Mouse (Mus musculus) heart, embryonic 15.5 days (tissue): ENCODE measurements around the gene Gm10053. TPM values are rescaled to one million over a fixed set of nuclear protein-coding genes. Genes with fewer than 3 reads are reported as not detected.
A peak's percentile ranks its signal among the peaks of the same experiment; 100 is the strongest.

Experiments used
- ATAC-seq: fragments of 200-750 bp; cut with Nextera tagmentation; replicated peaks from 2 replicates; pipeline ENCODE4 v1.8.0; 2017; ENCODE audit warnings: low read depth, moderate TSS enrichment; ENCODE audit not compliant: insufficient number of reproducible peaks, insufficient read depth, low FRiP score
- H3K27ac ChIP-seq: fragments of 300-500 bp; sonication (generic); 2 replicates; pipeline ENCODE4 v1.5.1; 2015; ENCODE audit warnings: mild to moderate bottlenecking, inconsistent platforms
- H3K27me3 ChIP-seq: fragments of 300-500 bp; sonication (generic); 2 replicates; pipeline ENCODE4 v1.6.1; 2015; ENCODE audit warnings: inconsistent platforms
- H3K36me3 ChIP-seq: fragments of 300-500 bp; sonication (generic); 2 replicates; pipeline ENCODE4 v1.6.1; 2015; ENCODE audit warnings: mild to moderate bottlenecking, inconsistent platforms
- H3K4me1 ChIP-seq: fragments of 300-500 bp; sonication (generic); replicated peaks from 2 replicates; pipeline ENCODE4 v1.6.1; 2015; ENCODE audit warnings: inconsistent platforms
- H3K4me2 ChIP-seq: fragments of 300-500 bp; sonication (generic); 2 replicates; pipeline ENCODE4 v1.6.1; 2015; ENCODE audit warnings: inconsistent platforms, mild to moderate bottlenecking, moderate library complexity
- H3K4me3 ChIP-seq: fragments of 300-500 bp; sonication (generic); 2 replicates; pipeline ENCODE4 v1.5.1; 2015; ENCODE audit warnings: mild to moderate bottlenecking, inconsistent platforms
- H3K9ac ChIP-seq: fragments of 300-500 bp; sonication (generic); 2 replicates; pipeline ENCODE4 v1.6.1; 2015; ENCODE audit warnings: mild to moderate bottlenecking, inconsistent platforms
- H3K9me3 ChIP-seq: fragments of 300-500 bp; sonication (generic); replicated peaks from 2 replicates; pipeline ENCODE4 v1.6.1; 2016; ENCODE audit warnings: inconsistent platforms
- WGBS: fragments of 180-500 bp; shearing (Covaris S2); methylation state at CpG from one replicate; pipeline ENCODE4 v1.1.7; 2015; ENCODE audit warnings: mixed read lengths; 5-methylcytosine and 5-hydroxymethylcytosine counted together
- polyA plus RNA-seq: library from polyadenylated mRNA; unstranded; fragments of >200 nt; fragmentation: Nextera tagmentation; extraction: Ambion mirVana; gene quantifications from 2 replicates; pipeline ENCODE4 v1.2.1, GENCODE M21; 2015

The Gm10053 gene
- polyA plus RNA-seq, 1 experiment from 2014 or later = 775 TPM

DNA sequence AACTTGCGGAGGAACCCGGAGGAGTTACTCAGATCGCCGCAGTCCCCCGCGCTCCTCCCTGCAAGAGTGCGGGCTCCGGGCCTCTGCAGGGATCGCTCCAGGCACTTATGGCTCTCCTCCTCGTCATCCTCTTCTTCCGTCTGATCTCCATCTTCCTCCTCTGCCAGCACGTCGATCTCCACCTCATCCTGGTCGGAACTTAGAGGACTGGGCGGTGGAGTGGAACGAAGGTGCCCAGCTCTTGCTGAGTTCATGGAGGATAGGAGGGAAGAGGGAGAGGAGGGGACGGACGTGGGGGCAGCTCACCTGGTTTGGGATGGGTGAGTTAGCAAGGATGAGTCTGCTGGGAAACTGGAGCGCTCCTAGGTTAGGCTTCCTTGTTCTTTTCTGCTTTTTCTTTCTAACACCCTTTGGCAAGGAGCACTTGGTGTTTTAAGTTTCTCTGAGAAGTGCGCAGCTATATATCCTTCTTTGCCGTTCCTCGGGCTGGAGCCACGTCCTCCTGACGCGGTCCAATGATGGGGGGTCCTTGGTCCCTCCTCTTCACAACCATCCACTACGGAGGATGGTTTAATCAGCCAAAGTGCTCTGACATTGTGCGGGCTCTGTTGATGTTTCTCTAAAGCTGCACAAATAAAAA is 25.2 kb downstream of the Gm10053 start, which contains the start of gene Foxd4:
Foxd4 (minus strand) TSS at position 617 of the 640 bp plus-strand sequence.
- Histone ChIP-seq H3K4me2 (peak within 1 kb of the TSS; percentile 82), H3K9me3 (no peaks in the 10 kb centered on the region), H3K27ac (no peak within 1 kb of the TSS), H3K9ac (no peak within 1 kb of the TSS), H3K4me3 (peak within 1 kb of the TSS; percentile 47), H3K27me3 (peaks cover 90% of the 10 kb centered on the region), H3K4me1 (peaks cover 29% of the 10 kb centered on the region), H3K36me3 (no peaks in the 10 kb centered on the region)
- ATAC-seq = no peak
- 2% methylated on average over 27 of the region's 27 CpGs for WGBS

DNA sequence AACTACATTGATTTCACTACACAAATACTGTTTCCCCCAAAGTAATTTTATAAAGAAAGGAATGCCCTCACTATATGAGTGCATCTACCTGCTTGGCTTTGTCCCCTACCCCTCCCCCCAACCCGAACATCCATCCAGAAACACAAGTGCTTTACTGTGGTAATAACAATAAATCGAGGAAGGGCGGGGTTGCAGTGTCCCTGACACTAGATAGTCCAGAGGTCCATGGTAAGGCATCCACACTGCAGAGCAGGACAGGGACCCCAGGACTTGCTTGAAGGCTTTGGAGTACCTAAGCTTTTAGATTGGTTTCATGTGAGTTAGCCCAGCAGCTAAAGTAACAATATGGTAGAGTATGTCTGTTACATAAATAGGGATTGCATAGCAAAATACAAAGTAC is 26.2 kb downstream of the Gm10053 start:
- WGBS = 11% methylated on average over 3 of the region's 3 CpGs
- H3K4me3 ChIP-seq = no peak overlapping the region
- H3K9ac ChIP-seq = no peak overlapping the region
- H3K36me3 ChIP-seq = no peaks in the 10 kb centered on the region
- H3K9me3 ChIP-seq = no peaks in the 10 kb centered on the region
- no peak for ATAC-seq
- no peak overlapping the region for H3K4me2 ChIP-seq
- H3K27ac ChIP-seq = no peak overlapping the region
- peaks cover 87% of the 10 kb centered on the region for H3K27me3 ChIP-seq
- H3K4me1 ChIP-seq = peaks cover 29% of the 10 kb centered on the region

DNA sequence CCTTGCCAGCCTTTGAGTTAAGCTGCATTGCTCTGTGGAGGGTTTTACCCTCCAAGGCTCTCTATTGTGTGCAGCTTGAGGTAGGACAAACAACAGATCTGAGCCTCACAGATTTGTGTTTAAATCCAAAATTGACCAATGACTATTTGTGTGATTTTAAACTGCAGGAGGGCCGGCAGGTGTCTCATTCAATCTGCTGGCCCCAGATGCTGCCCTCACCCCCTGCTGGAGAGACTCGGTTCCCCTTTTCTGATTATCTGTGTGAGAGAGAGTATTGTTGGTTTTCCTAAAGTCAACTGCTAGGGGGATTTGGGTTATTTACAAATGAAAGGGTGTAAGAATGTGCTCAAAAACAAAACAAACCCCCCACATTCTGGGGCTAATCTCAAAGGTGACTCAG is 26.8 kb downstream of the Gm10053 start:
- Histone ChIP-seq H3K9me3 (no peaks in the 10 kb centered on the region), H3K4me1 (peaks cover 26% of the 10 kb centered on the region), H3K9ac (no peak overlapping the region), H3K27ac (no peak overlapping the region), H3K4me3 (no peak overlapping the region), H3K27me3 (peaks cover 81% of the 10 kb centered on the region), H3K4me2 (no peak overlapping the region), H3K36me3 (no peaks in the 10 kb centered on the region)
- ATAC-seq = no peak
- 3% methylated on average over 2 of the region's 2 CpGs for WGBS

DNA sequence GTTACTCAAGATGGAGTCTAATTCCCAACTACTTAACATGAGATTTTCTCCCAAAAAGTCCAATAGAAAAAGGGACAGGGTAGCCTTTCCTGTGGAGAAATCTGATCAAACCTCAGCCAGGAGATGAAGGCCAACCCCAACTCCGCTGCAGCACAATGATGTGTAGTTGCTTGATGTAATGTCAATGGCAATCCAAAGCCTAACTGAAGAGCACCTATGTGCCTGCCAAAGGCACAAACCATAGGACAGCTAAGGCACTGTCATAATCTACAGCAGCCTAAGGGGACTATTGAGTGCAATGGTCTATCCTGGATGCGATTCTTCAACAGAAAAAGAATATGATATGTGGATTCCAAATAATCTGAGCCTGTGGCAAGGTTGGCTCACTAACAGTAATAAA is 27.3 kb downstream of the Gm10053 start:
- 42% methylated on average over 2 of the region's 2 CpGs for WGBS
- H3K9me3 ChIP-seq = no peaks in the 10 kb centered on the region

DNA sequence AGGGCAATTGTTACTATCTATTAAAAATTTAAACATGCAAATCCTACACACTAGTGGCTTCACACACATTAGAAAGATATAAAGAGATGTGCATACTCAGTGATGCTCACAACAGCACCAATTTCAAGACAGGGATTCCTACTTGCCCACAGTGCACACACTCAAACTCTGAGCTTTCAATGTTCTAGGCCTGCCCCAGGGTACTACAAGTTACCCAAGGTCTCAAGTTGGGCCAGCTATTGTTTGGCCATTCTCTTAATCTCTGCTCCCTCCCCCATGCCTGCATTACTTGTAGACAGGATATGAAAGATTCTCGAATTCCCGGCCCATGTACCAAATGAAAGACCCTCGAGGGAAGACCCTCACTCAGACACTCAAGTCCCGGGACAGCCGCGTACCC is 32.2 kb downstream of the Gm10053 start:
- H3K27me3 ChIP-seq = peaks cover 33% of the 10 kb centered on the region
- no peak overlapping the region for H3K27ac ChIP-seq
- no peaks in the 10 kb centered on the region for H3K9me3 ChIP-seq
- WGBS = 89% methylated on average over 6 of the region's 6 CpGs
- no peaks in the 10 kb centered on the region for H3K36me3 ChIP-seq
- no peak for ATAC-seq
- no peak overlapping the region for H3K9ac ChIP-seq
- no peak overlapping the region for H3K4me3 ChIP-seq
- no peak overlapping the region for H3K4me2 ChIP-seq
- H3K4me1 ChIP-seq = no peaks in the 10 kb centered on the region

More for the DNA sequence above, 27.3 kb downstream of the Gm10053 start:
- Histone ChIP-seq H3K4me2 (no peak overlapping the region), H3K4me1 (peaks cover 21% of the 10 kb centered on the region), H3K36me3 (no peaks in the 10 kb centered on the region), H3K4me3 (no peak overlapping the region), H3K9ac (no peak overlapping the region), H3K27ac (no peak overlapping the region), H3K27me3 (peaks cover 76% of the 10 kb centered on the region)
- no peak for ATAC-seq

DNA sequence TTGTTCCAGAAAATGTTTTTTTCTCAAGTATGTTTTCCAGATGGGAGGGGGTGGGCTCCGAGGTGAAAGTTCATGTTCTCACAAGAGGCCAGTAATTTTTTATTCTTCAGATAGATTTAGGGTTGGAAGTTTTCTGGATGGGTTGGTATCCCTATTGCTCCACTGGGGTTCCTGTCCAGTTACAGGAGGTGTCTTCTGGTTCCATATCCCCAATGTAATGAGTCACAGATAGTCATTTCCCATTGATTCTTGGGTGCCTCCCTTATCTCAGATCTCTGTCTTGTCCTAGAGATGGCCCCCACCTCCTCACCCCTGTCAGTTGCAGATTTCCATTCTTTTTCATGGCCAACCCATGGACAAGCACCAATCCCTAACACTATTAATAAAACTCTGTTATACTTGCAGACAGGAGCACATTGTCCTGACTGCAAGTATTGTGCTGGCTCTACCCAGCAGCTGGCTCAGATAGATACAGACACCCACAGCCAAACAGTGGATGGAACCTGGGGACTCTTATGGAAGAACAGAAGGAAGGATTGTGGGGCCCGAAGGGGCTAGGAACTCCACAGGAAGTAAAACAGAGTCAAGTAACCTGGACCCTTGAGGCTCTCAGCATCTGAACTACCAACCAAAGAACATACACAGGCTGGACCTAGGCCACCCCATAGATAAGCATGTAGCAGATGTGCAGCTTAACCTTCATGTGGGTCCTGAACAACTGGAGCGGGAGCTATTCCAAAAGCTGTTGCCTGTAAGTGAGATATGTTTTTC is 33.1 kb downstream of the Gm10053 start:
- no peak overlapping the region for H3K4me2 ChIP-seq
- WGBS = 80% methylated on average over 3 of the region's 3 CpGs
- no peaks in the 10 kb centered on the region for H3K4me1 ChIP-seq
- H3K27ac ChIP-seq = no peak overlapping the region
- no peak overlapping the region for H3K9ac ChIP-seq
- peaks cover 23% of the 10 kb centered on the region for H3K27me3 ChIP-seq
- H3K9me3 ChIP-seq = no peaks in the 10 kb centered on the region
- H3K4me3 ChIP-seq = no peak overlapping the region
- no peak for ATAC-seq
- no peaks in the 10 kb centered on the region for H3K36me3 ChIP-seq

DNA sequence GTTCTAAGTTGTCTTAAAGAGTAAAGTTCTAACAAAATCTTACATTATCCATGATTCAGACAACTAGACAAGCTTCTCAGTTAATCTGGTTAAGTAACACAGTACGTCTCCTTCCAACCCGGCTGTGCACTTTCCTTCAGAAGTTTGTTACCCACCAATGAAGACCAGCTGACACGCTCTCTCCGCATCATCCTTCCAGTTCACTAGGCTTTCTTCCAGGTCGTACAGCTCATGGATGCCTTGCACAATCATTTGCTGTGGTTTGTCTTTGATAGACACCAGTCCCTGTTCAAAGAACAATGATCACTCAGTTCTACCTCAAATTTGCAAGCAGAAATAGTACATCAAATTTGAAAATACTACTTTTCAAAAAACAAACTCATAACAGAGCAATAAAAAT is 45.4 kb downstream of the Gm10053 start:
- Histone ChIP-seq H3K9me3 (no peaks in the 10 kb centered on the region), H3K27ac (no peak overlapping the region), H3K4me3 (no peak overlapping the region), H3K36me3 (peaks cover 22% of the 10 kb centered on the region; the same call in 1 of the 2 replicates), H3K4me2 (no peak overlapping the region), H3K4me1 (no peaks in the 10 kb centered on the region), H3K9ac (no peak overlapping the region), H3K27me3 (no peaks in the 10 kb centered on the region)
- ATAC-seq = no peak
- WGBS = 89% methylated on average over 5 of the region's 5 CpGs

Other genes starting within 250 kb of the Gm10053 start
- gene Tmem252, start 201.7 kb upstream of the Gm10053 start, polyA plus RNA-seq = 3.9 and 4.0 TPM in 2 replicates
- gene Pgm5, start 13.8 kb upstream of the Gm10053 start, polyA plus RNA-seq = 6.1 and 7.6 TPM in 2 replicates
- not detected in 2 replicates for gene Foxd4, start 25.5 kb downstream of the Gm10053 start, polyA plus RNA-seq
- 14.2 and 16.1 TPM in 2 replicates for gene Cbwd1, start 85.9 kb downstream of the Gm10053 start, polyA plus RNA-seq
- gene Dock8, start 123.8 kb downstream of the Gm10053 start, polyA plus RNA-seq = 3.8 and 8.0 TPM in 2 replicates